Mouse (Mus musculus): ENCODE measurements around the gene Tor3a. TPM values are rescaled to one million over a fixed set of nuclear protein-coding genes. Genes with fewer than 3 reads are reported as not detected.

Tor3a gene
- polyA plus RNA-seq, 1 experiment from 2014 or later = 6.5 TPM

- Histone ChIP-seq H3K27me3 (replicated peaks; ENCODE audit: control insufficient read depth, insufficient read depth, low read length) (no peaks in the 10 kb centered on the region), H3K4me3 (ENCODE audit: low read depth, low read length) (no peak overlapping the region), H3K4me1 (ENCODE audit: control insufficient read depth, insufficient read depth, low read length) (no peaks in the 10 kb centered on the region), H3K9ac (ENCODE audit: low read length) (no peak overlapping the region), H3K4me2 (ENCODE audit: low read length) (no peak overlapping the region), H3K36me3 (ENCODE audit: control insufficient read depth, insufficient read depth, low read length) (peaks cover 2% of the 10 kb centered on the region; the same call in 1 of the 2 replicates), H3K9me3 (replicated peaks; ENCODE audit: control insufficient read depth, low read length) (no peaks in the 10 kb centered on the region), H3K27ac (ENCODE audit: low read depth, low read length) (no peak overlapping the region)
- WGBS = 54% methylated on average over 10 of the region's 10 CpGs
- DNase-seq (ENCODE audit: low spot score) = no peak
- ATAC-seq = no peak
Measured at GRCm38 (mm10) chr1:156710472-156711098, 36.4 kb upstream of the Tor3a start.

GRCm38 (mm10) chr1:156708672-156709071, 34.5 kb upstream of the Tor3a start:
- Histone ChIP-seq H3K27me3 (replicated peaks; ENCODE audit: control insufficient read depth, insufficient read depth, low read length) (no peaks in the 10 kb centered on the region), H3K36me3 (ENCODE audit: control insufficient read depth, insufficient read depth, low read length) (peaks cover 13% of the 10 kb centered on the region; the same call in 1 of the 2 replicates), H3K9me3 (replicated peaks; ENCODE audit: control insufficient read depth, low read length) (no peaks in the 10 kb centered on the region), H3K4me3 (ENCODE audit: low read depth, low read length) (no peak overlapping the region), H3K4me2 (ENCODE audit: low read length) (no peak overlapping the region), H3K9ac (ENCODE audit: low read length) (no peak overlapping the region), H3K4me1 (ENCODE audit: control insufficient read depth, insufficient read depth, low read length) (no peaks in the 10 kb centered on the region), H3K27ac (ENCODE audit: low read depth, low read length) (no peak overlapping the region)
- no peak for ATAC-seq
- no peak for DNase-seq (ENCODE audit: low spot score)
- 87% methylated on average over 3 of the region's 3 CpGs for WGBS

DNA sequence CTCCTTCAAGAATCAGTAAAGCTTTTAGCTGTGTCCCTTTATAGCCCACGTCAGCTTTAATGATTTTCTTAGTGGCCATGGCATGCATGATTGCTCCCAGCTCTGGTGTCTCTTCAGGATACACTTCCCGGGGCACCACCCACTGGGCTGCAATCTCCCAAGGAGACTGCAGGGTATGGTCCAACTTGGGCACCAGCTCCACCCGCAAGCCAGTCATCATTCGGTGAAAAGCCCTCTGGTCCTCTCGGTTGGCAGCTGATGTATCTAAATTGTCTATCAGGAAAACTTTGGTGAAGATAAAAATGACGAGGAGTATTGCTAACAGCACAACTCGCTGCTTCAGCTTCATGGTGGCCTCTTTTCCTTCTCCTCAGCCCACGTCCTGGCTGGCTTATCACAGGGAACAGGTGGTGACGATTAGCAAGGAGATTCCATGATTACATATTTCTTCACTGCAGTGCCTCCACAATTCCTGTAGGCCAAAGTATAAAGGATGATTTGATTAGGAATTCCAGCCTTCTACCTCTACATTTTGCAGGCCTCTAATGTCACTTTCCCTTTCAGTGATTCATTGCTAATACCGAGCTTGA, 31.6 kb upstream of the Tor3a start:
- Histone ChIP-seq H3K9me3 (replicated peaks; ENCODE audit: control insufficient read depth, low read length) (no peaks in the 10 kb centered on the region), H3K36me3 (ENCODE audit: control insufficient read depth, insufficient read depth, low read length) (peaks cover 26% of the 10 kb centered on the region), H3K27ac (ENCODE audit: low read depth, low read length) (no peak overlapping the region), H3K4me3 (ENCODE audit: low read depth, low read length) (no peak overlapping the region), H3K4me2 (ENCODE audit: low read length) (no peak overlapping the region), H3K27me3 (replicated peaks; ENCODE audit: control insufficient read depth, insufficient read depth, low read length) (no peaks in the 10 kb centered on the region), H3K9ac (ENCODE audit: low read length) (no peak overlapping the region), H3K4me1 (ENCODE audit: control insufficient read depth, insufficient read depth, low read length) (no peaks in the 10 kb centered on the region)
- DNase-seq (ENCODE audit: low spot score) (no peak), ATAC-seq (no peak)
- WGBS = 88% methylated on average over 10 of the region's 10 CpGs

DNA sequence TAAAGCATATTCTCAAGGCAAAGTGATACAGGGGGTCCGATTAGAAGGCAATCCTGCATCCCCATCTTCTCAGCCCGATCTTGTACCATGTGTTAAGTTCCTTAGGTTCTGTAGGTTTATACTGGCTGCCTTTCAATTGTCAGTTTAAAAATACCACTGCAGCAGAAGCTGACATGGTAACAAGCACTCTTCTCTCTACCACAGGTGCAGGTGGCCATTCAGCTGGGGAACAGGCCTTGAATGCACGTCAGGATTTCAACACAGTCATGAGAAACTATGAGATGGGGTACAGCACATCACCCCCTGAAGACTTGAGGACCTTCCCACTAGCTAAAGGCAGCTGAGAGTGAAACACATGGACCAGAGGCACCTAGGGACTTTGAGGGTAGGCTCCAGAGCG, 29.3 kb upstream of the Tor3a start:
- no peak for ATAC-seq
- 91% methylated on average over 4 of the region's 4 CpGs for WGBS
- no peaks in the 10 kb centered on the region for H3K9me3 ChIP-seq (replicated peaks; ENCODE audit: control insufficient read depth, low read length)
- H3K27me3 ChIP-seq (replicated peaks; ENCODE audit: control insufficient read depth, insufficient read depth, low read length) = no peaks in the 10 kb centered on the region
- H3K4me3 ChIP-seq (ENCODE audit: low read depth, low read length) = no peak overlapping the region
- H3K36me3 ChIP-seq (ENCODE audit: control insufficient read depth, insufficient read depth, low read length) = peaks cover 40% of the 10 kb centered on the region
- H3K27ac ChIP-seq (ENCODE audit: low read depth, low read length) = no peak overlapping the region
- no peak overlapping the region for H3K4me2 ChIP-seq (ENCODE audit: low read length)
- no peak overlapping the region for H3K9ac ChIP-seq (ENCODE audit: low read length)
- no peak for DNase-seq (ENCODE audit: low spot score)
- no peaks in the 10 kb centered on the region for H3K4me1 ChIP-seq (ENCODE audit: control insufficient read depth, insufficient read depth, low read length)

DNA sequence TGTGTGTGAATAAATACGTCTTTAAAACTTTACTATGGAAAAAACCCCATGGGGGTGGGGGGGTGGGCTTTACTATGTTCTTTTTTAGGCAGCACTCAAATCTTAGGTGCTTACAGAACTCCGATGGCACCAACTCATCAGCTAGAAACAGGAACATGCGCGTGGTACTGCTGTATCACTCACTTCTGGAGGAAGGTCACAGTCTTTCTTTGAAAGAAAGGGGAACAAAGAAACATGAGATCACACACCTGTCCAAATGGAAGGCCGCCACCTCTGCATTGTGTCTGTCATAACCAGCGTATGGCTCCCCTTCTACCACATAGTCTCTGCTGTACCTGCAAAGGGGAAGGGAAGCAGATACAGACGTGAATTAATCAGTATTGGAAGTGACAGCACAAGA, 28.0 kb upstream of the Tor3a start:
- Histone ChIP-seq H3K36me3 (ENCODE audit: control insufficient read depth, insufficient read depth, low read length) (peaks cover 49% of the 10 kb centered on the region), H3K9me3 (replicated peaks; ENCODE audit: control insufficient read depth, low read length) (no peaks in the 10 kb centered on the region), H3K27ac (ENCODE audit: low read depth, low read length) (no peak overlapping the region), H3K27me3 (replicated peaks; ENCODE audit: control insufficient read depth, insufficient read depth, low read length) (no peaks in the 10 kb centered on the region), H3K4me1 (ENCODE audit: control insufficient read depth, insufficient read depth, low read length) (no peaks in the 10 kb centered on the region), H3K4me2 (ENCODE audit: low read length) (no peak overlapping the region), H3K9ac (ENCODE audit: low read length) (no peak overlapping the region), H3K4me3 (ENCODE audit: low read depth, low read length) (no peak overlapping the region)
- no peak for ATAC-seq
- 91% methylated on average over 7 of the region's 7 CpGs for WGBS
- no peak for DNase-seq (ENCODE audit: low spot score)

GRCm38 (mm10) chr1:156686025-156686661, 12.0 kb upstream of the Tor3a start:
- no peaks in the 10 kb centered on the region for H3K27me3 ChIP-seq (replicated peaks; ENCODE audit: control insufficient read depth, insufficient read depth, low read length)
- H3K9ac ChIP-seq (ENCODE audit: low read length) = no peak overlapping the region
- DNase-seq (ENCODE audit: low spot score) (no peak), ATAC-seq (no peak)
- peaks cover 63% of the 10 kb centered on the region for H3K36me3 ChIP-seq (ENCODE audit: control insufficient read depth, insufficient read depth, low read length)
- 43% methylated on average over 7 of the region's 7 CpGs for WGBS
- no peaks in the 10 kb centered on the region for H3K4me1 ChIP-seq (ENCODE audit: control insufficient read depth, insufficient read depth, low read length)
- no peak overlapping the region for H3K4me3 ChIP-seq (ENCODE audit: low read depth, low read length)
- no peaks in the 10 kb centered on the region for H3K9me3 ChIP-seq (replicated peaks; ENCODE audit: control insufficient read depth, low read length)
- no peak overlapping the region for H3K4me2 ChIP-seq (ENCODE audit: low read length)
- no peak overlapping the region for H3K27ac ChIP-seq (ENCODE audit: low read depth, low read length)

DNA sequence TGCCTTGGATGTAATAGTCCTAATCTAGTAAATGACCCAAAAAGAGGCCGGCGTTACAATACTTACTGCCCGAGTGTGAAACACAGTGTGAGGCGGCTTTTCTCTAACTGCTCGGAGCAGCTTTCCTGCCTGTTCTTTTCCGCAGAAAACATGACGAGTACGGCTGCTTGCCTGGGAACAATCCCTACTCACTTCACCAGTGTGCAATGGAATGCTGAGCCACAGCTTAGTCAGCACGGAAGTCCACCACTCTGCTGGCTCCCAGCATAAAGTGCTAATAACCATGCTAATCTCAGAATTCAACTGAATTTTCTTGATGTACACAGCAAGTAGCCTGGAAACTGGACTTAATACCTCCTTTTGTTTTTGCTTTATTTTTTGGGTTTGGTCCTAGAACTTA, 5.4 kb upstream of the Tor3a start:
- no peak for DNase-seq (ENCODE audit: low spot score)
- H3K9ac ChIP-seq (ENCODE audit: low read length) = no peak overlapping the region

DNA sequence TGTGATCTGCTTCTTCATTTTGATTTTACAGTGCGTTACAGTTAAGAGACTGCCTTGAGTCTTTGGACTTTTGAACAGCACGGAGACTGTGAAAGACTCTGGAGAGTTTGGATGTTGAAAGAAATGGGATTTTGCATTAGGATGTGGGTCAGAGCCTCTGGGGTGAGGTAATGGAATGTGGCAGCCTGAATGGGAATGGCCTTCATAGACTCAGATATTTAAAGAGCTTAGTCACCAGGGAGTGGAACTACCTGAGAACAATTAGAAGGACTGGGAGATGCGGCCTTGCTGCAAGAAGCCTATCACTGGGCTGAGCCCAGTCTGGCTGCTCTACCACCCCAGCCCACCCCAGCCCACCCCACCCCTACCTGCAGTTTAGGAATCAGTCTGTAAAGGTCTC, 3.1 kb upstream of the Tor3a start:
- DNase-seq (ENCODE audit: low spot score) = no peak
- H3K36me3 ChIP-seq (ENCODE audit: control insufficient read depth, insufficient read depth, low read length) = peaks cover 25% of the 10 kb centered on the region
- H3K9me3 ChIP-seq (replicated peaks; ENCODE audit: control insufficient read depth, low read length) = no peaks in the 10 kb centered on the region
- no peak overlapping the region for H3K9ac ChIP-seq (ENCODE audit: low read length)
- WGBS = 81% methylated on average over 3 of the region's 3 CpGs
- H3K4me1 ChIP-seq (ENCODE audit: control insufficient read depth, insufficient read depth, low read length) = peaks cover 5% of the 10 kb centered on the region; the same call in 1 of the 2 replicates
- H3K27me3 ChIP-seq (replicated peaks; ENCODE audit: control insufficient read depth, insufficient read depth, low read length) = no peaks in the 10 kb centered on the region
- H3K4me2 ChIP-seq (ENCODE audit: low read length) = no peak overlapping the region
- ATAC-seq = no peak
- H3K27ac ChIP-seq (ENCODE audit: low read depth, low read length) = no peak overlapping the region
- H3K4me3 ChIP-seq (ENCODE audit: low read depth, low read length) = no peak overlapping the region

More for the DNA sequence above, 5.4 kb upstream of the Tor3a start:
- H3K27ac ChIP-seq (ENCODE audit: low read depth, low read length) = no peak overlapping the region
- H3K27me3 ChIP-seq (replicated peaks; ENCODE audit: control insufficient read depth, insufficient read depth, low read length) = no peaks in the 10 kb centered on the region
- H3K4me3 ChIP-seq (ENCODE audit: low read depth, low read length) = no peak overlapping the region
- ATAC-seq = no peak
- no peaks in the 10 kb centered on the region for H3K4me1 ChIP-seq (ENCODE audit: control insufficient read depth, insufficient read depth, low read length)
- no peaks in the 10 kb centered on the region for H3K9me3 ChIP-seq (replicated peaks; ENCODE audit: control insufficient read depth, low read length)
- no peak overlapping the region for H3K4me2 ChIP-seq (ENCODE audit: low read length)
- 73% methylated on average over 9 of the region's 9 CpGs for WGBS
- peaks cover 35% of the 10 kb centered on the region for H3K36me3 ChIP-seq (ENCODE audit: control insufficient read depth, insufficient read depth, low read length)

GRCm38 (mm10) chr1:156676596-156676995, 2.4 kb upstream of the Tor3a start:
- Histone ChIP-seq H3K4me1 (ENCODE audit: control insufficient read depth, insufficient read depth, low read length) (peaks cover 5% of the 10 kb centered on the region; the same call in 1 of the 2 replicates), H3K36me3 (ENCODE audit: control insufficient read depth, insufficient read depth, low read length) (peaks cover 25% of the 10 kb centered on the region), H3K9ac (ENCODE audit: low read length) (no peak overlapping the region), H3K4me3 (ENCODE audit: low read depth, low read length) (no peak overlapping the region), H3K27me3 (replicated peaks; ENCODE audit: control insufficient read depth, insufficient read depth, low read length) (no peaks in the 10 kb centered on the region), H3K9me3 (replicated peaks; ENCODE audit: control insufficient read depth, low read length) (no peaks in the 10 kb centered on the region), H3K4me2 (ENCODE audit: low read length) (no peak overlapping the region), H3K27ac (ENCODE audit: low read depth, low read length) (no peak overlapping the region)
- DNase-seq (ENCODE audit: low spot score) = peak; percentile 23
- WGBS = 86% methylated on average over 5 of the region's 5 CpGs
- no peak for ATAC-seq
